Mouse (Mus musculus): ENCODE data around the gene Alpi. TPM values are rescaled to one million over a fixed set of nuclear protein-coding genes. Genes with fewer than 3 reads are reported as not detected.

Gene Alpi
- total and polyA plus RNA-seq, 3 experiments, result not detected

DNA sequence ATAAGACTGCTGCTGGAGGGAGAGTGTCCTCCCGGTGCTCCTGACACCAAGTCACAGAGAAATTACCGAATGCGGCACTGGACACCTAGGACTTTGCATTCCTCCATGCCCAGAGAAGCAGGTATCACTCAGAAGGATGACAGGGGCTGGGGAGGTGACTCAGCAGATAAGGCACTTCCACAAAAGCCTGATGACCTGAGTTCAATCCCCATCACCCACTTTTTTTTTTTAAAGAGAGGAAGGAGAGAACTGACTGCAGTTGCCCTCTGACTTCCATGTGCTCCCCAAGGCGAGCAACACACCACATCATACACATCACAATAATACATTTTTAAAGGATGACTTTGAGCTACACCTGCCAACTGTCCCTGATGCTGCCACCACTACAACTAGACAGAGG is 44.3 kb downstream of the Alpi start:
- TF ChIP-seq ZNF384 (IDR thresholded peaks at IDR 0.05; ENCODE audit: low read depth, low read length), result peak; percentile 84
- no peak for TF ChIP-seq USF1 (IDR thresholded peaks at IDR 0.05; ENCODE audit: low read depth, low read length)
- TF ChIP-seq EP300 (IDR thresholded peaks at IDR 0.05; ENCODE audit: low read depth in 1 of 2, low read length in 2 of 2), result peak in 1 of 2 experiments; percentile 47; a peak in 1 of 4 replicates
- TF ChIP-seq RAD21 (IDR thresholded peaks at IDR 0.05; ENCODE audit: low read depth, low read length), result no peak
- no peak for TF ChIP-seq GATA1 (IDR thresholded peaks at IDR 0.05; ENCODE audit: low read depth, low read length)
- TF ChIP-seq MAX (IDR thresholded peaks at IDR 0.05; ENCODE audit: low read length), result no peak
- Histone ChIP-seq H3K9ac (ENCODE audit: control insufficient read depth, low read depth, low read length, poor library complexity, severe bottlenecking) (no peak overlapping the region), H3K36me3 (ENCODE audit: control insufficient read depth in 1 of 2, insufficient read depth in 2 of 2, low read length in 2 of 2) (peaks cover 0 to 26% of the 10 kb centered on the region in 2 experiments; a peak in 2 of 4 replicates), H3K79me2 (ENCODE audit: control insufficient read depth, insufficient read depth, low read length, poor library complexity) (no peaks in the 10 kb centered on the region), H3K27me3 (ENCODE audit: control insufficient read depth in 1 of 2, insufficient read depth in 2 of 2, low read length in 2 of 2) (no peaks in the 10 kb centered on the region), H3K4me3 (ENCODE audit: control insufficient read depth in 1 of 2, insufficient read depth in 1 of 2, low read depth in 2 of 2, low read length in 2 of 2) (no peak overlapping the region), H3K9me3 (replicated peaks; ENCODE audit: insufficient read depth, low read length) (no peaks in the 10 kb centered on the region), H3K27ac (ENCODE audit: control insufficient read depth, low read depth, low read length) (no peak overlapping the region; the same call in 1 of the 2 replicates), H3K4me1 (ENCODE audit: control insufficient read depth in 1 of 2, insufficient read depth in 2 of 2, low read length in 2 of 2) (peaks cover 9 to 29% of the 10 kb centered on the region in 2 experiments)
- peak; percentile 52 for DNase-seq (ENCODE audit: low read depth, low spot score)

DNA sequence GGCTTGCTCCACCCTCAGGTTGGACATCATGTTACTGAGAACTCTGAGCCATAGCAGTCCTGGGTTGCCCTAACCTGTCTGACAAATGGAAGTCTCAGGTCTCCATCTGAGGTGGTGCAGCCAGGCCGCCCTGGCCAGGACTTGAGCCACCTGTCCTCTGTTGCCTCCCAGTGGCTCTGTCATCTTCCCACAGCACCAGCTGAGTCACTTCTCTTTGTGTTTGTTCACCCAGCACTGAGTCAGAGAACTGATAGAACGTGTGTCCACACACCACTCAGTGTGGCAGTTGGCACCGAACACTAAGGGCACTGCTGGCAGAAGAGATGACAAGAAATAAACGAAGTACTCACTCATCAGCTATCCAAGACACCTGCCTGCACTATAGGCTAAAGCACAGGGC is 50.0 kb downstream of the Alpi start:
- H3K27me3 ChIP-seq (ENCODE audit: control insufficient read depth in 1 of 2, insufficient read depth in 2 of 2, low read length in 2 of 2), result no peaks in the 10 kb centered on the region
- H3K9ac ChIP-seq (ENCODE audit: control insufficient read depth, low read depth, low read length, poor library complexity, severe bottlenecking), result no peak overlapping the region
- no peaks in the 10 kb centered on the region for H3K79me2 ChIP-seq (ENCODE audit: control insufficient read depth, insufficient read depth, low read length, poor library complexity)
- no peak overlapping the region for H3K27ac ChIP-seq (ENCODE audit: control insufficient read depth, low read depth, low read length)
- H3K4me1 ChIP-seq (ENCODE audit: control insufficient read depth in 1 of 2, insufficient read depth in 2 of 2, low read length in 2 of 2), result no peaks in the 10 kb centered on the region
- TF ChIP-seq MAX (IDR thresholded peaks at IDR 0.05; ENCODE audit: low read length), result no peak
- TF ChIP-seq GATA1 (IDR thresholded peaks at IDR 0.05; ENCODE audit: low read depth, low read length), result no peak
- TF ChIP-seq JUND (IDR thresholded peaks at IDR 0.05; ENCODE audit: low read depth, low read length), result no peak
- TF ChIP-seq TBP (IDR thresholded peaks at IDR 0.05; ENCODE audit: low read depth, low read length), result no peak
- TF ChIP-seq MYB (IDR thresholded peaks at IDR 0.05; ENCODE audit: low read depth, low read length), result no peak
- DNase-seq (ENCODE audit: low read depth, low spot score), result no peak
- no peaks in the 10 kb centered on the region for H3K36me3 ChIP-seq (ENCODE audit: control insufficient read depth in 1 of 2, insufficient read depth in 2 of 2, low read length in 2 of 2)
- no peaks in the 10 kb centered on the region for H3K9me3 ChIP-seq (replicated peaks; ENCODE audit: insufficient read depth, low read length)
- H3K4me3 ChIP-seq (ENCODE audit: control insufficient read depth in 1 of 2, insufficient read depth in 1 of 2, low read depth in 2 of 2, low read length in 2 of 2), result no peak overlapping the region

DNA sequence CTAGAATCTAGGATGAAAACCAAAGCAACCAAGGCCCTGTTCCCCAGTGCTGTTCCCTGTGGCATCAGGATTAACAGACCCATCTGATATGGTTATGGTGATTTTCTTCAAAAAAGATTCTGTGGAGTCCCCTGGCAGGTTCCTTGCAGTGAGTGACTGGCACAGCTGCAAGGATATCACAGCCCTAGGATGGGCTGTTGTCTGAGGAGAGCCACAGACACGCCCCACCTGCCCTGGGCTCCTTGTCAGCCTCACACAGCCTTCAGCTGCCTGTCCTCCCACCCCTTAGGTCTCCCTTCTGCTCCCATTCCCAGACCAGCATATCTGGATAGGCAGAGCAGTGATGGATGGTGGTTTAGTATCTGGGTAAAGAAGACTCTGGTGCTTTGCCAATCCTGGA is 50.7 kb downstream of the Alpi start:
- H3K4me3 ChIP-seq (ENCODE audit: control insufficient read depth in 1 of 2, insufficient read depth in 1 of 2, low read depth in 2 of 2, low read length in 2 of 2), result no peak overlapping the region
- H3K9ac ChIP-seq (ENCODE audit: control insufficient read depth, low read depth, low read length, poor library complexity, severe bottlenecking), result no peak overlapping the region
- H3K4me1 ChIP-seq (ENCODE audit: control insufficient read depth in 1 of 2, insufficient read depth in 2 of 2, low read length in 2 of 2), result no peaks in the 10 kb centered on the region
- DNase-seq (ENCODE audit: low read depth, low spot score), result no peak
- no peaks in the 10 kb centered on the region for H3K79me2 ChIP-seq (ENCODE audit: control insufficient read depth, insufficient read depth, low read length, poor library complexity)
- H3K9me3 ChIP-seq (replicated peaks; ENCODE audit: insufficient read depth, low read length), result no peaks in the 10 kb centered on the region
- H3K36me3 ChIP-seq (ENCODE audit: control insufficient read depth in 1 of 2, insufficient read depth in 2 of 2, low read length in 2 of 2), result no peaks in the 10 kb centered on the region
- no peaks in the 10 kb centered on the region for H3K27me3 ChIP-seq (ENCODE audit: control insufficient read depth in 1 of 2, insufficient read depth in 2 of 2, low read length in 2 of 2)
- no peak for TF ChIP-seq NRF1 (IDR thresholded peaks at IDR 0.05; ENCODE audit: insufficient read depth, low read depth, low read length, poor library complexity, severe bottlenecking)
- no peak for TF ChIP-seq BHLHE40 (IDR thresholded peaks at IDR 0.05; ENCODE audit: borderline replicate concordance, low read depth, low read length)
- no peak for TF ChIP-seq RAD21 (IDR thresholded peaks at IDR 0.05; ENCODE audit: low read depth, low read length)
- H3K27ac ChIP-seq (ENCODE audit: control insufficient read depth, low read depth, low read length), result no peak overlapping the region

Measured in MEL (cell line).